Mouse (Mus musculus): ENCODE measurements at regions not wholly inside any gene's neighbourhood (a gene's known extent, or its start where the extent isn't known, plus 50 kb on each side); places are given as distances from the start of the nearest gene placed in this dataset.

DNA sequence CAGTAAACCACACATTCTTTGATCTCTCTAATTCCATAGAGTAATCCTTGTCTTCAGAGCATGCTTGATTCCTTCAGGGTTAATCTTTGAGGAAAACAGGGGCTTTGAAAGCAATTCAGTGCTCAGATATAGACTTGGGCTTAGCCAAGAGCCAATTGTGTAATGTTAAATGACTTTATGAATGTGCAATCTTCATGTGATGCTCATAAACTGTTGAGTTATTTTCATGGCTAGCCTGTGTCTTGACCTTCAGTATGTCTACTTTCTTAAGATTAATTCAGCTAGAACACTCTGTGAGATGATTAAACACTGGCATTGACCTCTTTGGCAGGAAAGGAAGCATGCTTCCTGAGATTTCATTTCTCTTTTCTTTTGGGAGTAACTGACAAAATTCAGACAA, 147.8 kb downstream of the Gabrg2 start:
- DNase-seq, result no peak

DNA sequence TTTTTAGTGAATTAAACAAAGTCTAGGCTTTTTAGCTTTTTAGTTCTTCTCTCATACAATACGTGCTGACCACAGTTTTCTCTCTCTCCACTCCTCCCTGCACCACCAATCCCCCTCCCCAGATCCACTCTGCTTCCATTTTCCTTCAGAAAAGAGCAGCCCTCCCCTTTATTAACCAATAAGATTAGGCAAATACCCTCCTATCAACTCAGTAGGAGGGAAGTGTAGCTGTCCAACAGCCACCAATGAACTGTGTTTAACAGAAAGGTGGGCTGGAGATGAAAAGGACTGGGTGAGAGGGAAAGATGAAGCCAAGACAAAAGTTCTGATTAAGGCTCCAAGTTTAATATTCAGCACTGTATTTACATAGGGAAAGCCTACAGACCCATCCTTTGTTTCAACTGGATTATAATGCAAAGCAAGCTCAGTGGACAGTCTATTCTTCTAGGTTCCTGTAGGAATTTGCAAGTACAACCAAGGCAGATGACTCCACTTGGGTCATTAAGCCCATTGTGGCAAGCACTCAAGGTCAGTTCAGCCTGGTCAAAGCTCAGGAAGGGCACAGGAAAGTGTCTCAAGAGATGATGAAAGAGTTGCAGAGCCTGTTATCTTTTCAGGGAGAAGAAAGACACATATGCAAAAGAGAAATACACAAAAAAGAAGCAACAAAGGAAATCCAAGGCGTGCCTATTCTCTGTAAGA, 174.5 kb downstream of the Gabrg2 start:
- DNase-seq, result no peak

DNA sequence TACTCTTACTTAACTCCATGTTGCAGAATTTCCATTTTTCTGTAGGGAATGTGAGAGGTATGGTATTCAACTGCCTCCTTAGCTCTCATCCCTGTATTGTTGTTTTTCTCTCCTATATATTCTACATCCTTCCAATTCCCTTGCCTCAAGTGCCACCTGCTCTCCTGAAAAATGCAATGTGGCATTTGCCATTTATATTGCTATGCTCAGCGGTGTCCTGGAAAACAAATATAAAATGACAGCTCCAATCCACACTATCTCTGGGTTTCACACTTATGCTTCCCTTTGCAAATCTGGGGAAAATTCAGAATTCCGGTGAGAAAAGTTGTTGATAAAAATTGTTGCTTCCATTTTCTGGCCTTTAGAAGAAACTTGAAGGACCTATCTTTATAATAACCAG, 182.6 kb downstream of the Gabrg2 start:
- no peak for DNase-seq

DNA sequence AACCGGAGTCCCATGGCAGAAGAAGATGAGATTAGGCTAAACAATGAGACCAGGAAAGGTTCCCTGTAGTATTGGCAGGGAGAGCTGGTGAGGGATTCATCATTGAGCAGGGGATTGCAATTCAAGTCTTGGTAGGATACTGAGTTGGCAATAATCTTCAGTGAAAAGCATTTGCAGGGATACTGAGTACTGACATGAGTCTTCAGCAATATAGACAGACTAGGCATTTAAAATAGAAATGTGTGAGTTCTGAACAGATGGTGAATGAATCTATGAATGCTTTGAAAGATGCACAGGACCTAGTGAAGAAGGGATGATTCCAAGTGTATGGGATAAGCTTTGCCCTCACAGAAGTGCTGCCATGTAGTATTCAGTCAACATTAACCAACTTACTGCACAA, 187.7 kb downstream of the Gabrg2 start:
- DNase-seq, result no peak

DNA sequence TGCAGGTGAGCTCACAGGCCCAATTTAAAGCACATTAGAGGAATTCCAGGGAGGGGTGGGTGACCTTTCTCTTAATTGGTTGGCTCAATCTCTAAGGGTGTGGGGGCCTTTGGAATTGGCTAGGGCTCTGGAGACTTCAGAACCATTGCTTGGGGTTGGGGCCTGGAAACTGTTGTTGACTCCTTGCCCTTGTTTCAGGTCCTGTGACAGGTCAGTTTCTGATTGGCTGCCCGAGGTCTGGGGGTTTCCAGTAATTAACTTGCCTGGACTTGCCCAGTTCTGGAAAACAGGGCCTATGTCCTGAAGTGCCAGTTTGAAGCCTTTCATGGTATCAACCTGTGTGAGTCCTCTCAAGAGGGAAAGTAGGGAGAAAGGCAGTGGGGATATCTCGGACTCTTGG, 191.8 kb downstream of the Gabrg2 start:
- DNase-seq, result no peak

DNA sequence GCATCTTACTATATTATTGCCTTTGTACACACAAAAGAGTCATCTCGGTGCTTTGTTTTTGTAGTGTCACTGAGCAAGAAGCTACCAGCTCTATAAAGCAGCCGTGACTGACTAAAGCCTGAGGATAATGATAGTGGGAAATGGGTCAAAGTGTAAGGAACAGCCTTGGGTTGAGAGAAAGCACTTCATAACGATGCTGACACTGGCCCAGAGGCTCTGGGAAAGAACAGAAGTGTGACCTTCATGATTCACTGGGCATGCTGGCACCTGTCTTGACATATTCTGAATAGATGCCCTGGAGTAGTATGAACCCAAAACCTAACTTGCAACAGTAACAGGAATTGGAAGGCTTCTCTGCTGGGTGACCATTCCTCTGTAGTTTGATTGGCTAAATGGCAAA, 208.5 kb downstream of the Gabrg2 start:
- peak; percentile 23 for DNase-seq

Data from adrenal gland, adult 8-10 months (tissue).